ENCODE assay signal across 29 mouse cellular contexts in genomic region chr15:100236952-100237351, GRCm38 (mm10). TPM values are rescaled to one million over a fixed set of nuclear protein-coding genes. Genes with fewer than 3 reads are reported as not detected.
DNase-seq lines count a peak whose midpoint lies in the region; ATAC-seq and TF ChIP-seq lines count a peak whose summit lies in the region.
"Had no signal": no experiment of that assay in that cellular context is flagged by ENCODE, and none has a peak within 500 bp of the region (broad histone marks: within the 10 kb centered on the region; RNA-seq: fewer than 3 reads in every experiment).

No protein-coding gene starts in this region.

- 76% methylated on average over 6 of the region's 6 CpGs for WGBS in heart, embryonic 12.5 days
- WGBS in bone marrow, adult 2 months, result 37% methylated on average over 6 of the region's 6 CpGs

- H3K36me3 ChIP-seq in heart, embryonic 12.5 days, result peaks cover 82% of the 10 kb centered on the region
- peaks cover 96% of the 10 kb centered on the region for H3K36me3 ChIP-seq in megakaryocyte, embryonic 14.5 days (replicated peaks; ENCODE audit: low read length)

- peaks cover 24% of the 10 kb centered on the region for H3K4me1 ChIP-seq in heart, embryonic 12.5 days (replicated peaks)
- H3K4me1 ChIP-seq in bone marrow, adult 2 months (ENCODE audit: control insufficient read depth, insufficient read depth, low read length), result no peaks in the 10 kb centered on the region; the same call in 1 of the 2 replicates
- H3K4me1 ChIP-seq in megakaryocyte, embryonic 14.5 days, result peaks cover 70% of the 10 kb centered on the region
- H3K4me1 ChIP-seq: midbrain, embryonic 10.5 days had no signal

- no peak overlapping the region for H3K4me3 ChIP-seq in heart, embryonic 12.5 days
- H3K4me3 ChIP-seq in left cerebral cortex, adult 2 months, result no peak overlapping the region
- H3K4me3 ChIP-seq in bone marrow, adult 2 months (replicated peaks; ENCODE audit: control insufficient read depth, low read depth, low read length), result no peak overlapping the region
- peak overlapping the region; percentile 20 for H3K4me3 ChIP-seq in megakaryocyte, embryonic 14.5 days (replicated peaks)
- H3K4me3 ChIP-seq: midbrain, embryonic 10.5 days had no signal

- intact Hi-C loops in heart, postnatal 10 days (cut with DNase I), result no loop called here
- intact Hi-C loops in left cerebral cortex, adult 2 months (cut with DNase I), result loop anchor here (5.0 kb wide), 2 partner anchors 65 to 210 kb away; partner anchors contain the start of gene Mettl7a1

- no peak overlapping the region; the same call in 1 of the 2 replicates for H3K9ac ChIP-seq in heart, embryonic 12.5 days

- H3K27me3 ChIP-seq in heart, embryonic 12.5 days (replicated peaks), result no peaks in the 10 kb centered on the region
- H3K27me3 ChIP-seq in megakaryocyte, embryonic 14.5 days (replicated peaks), result no peaks in the 10 kb centered on the region

- no peaks in the 10 kb centered on the region for H3K9me3 ChIP-seq in heart, embryonic 12.5 days (replicated peaks)
- H3K9me3 ChIP-seq in megakaryocyte, embryonic 14.5 days, result no peaks in the 10 kb centered on the region
- H3K9me3 ChIP-seq: midbrain, embryonic 10.5 days had no signal

- no peak for TF ChIP-seq POLR2A in bone marrow, adult 2 months (IDR thresholded peaks at IDR 0.05; ENCODE audit: borderline replicate concordance, control insufficient read depth, low read depth, low read length)

- ATAC-seq in heart, embryonic 12.5 days (ENCODE audit: insufficient number of reproducible peaks, low FRiP score), result no peak
- ATAC-seq: CD4-positive, CD25-positive, alpha-beta regulatory T cell, adult 4 months; forebrain, embryonic 16.5 days; hindbrain, postnatal 0 days had no signal

- H3K27ac ChIP-seq in heart, embryonic 12.5 days (ENCODE audit: poor library complexity, severe bottlenecking), result peak overlapping the region; percentile 76; the same call in 1 of the 2 replicates
- peak overlapping the region; percentile 58; the same call in 1 of the 2 replicates for H3K27ac ChIP-seq in left cerebral cortex, adult 2 months
- H3K27ac ChIP-seq in bone marrow, adult 2 months (ENCODE audit: control insufficient read depth, insufficient read depth, low read depth, low read length, poor library complexity), result 0 out of 2 replicates have a peak overlapping the region, but pooled peaks have one; percentile 28
- H3K27ac ChIP-seq: hindbrain, postnatal 0 days; midbrain, embryonic 10.5 days had no signal

- DNase-seq in heart, postnatal 10 days, result no peak
- no peak for DNase-seq in left cerebral cortex, adult 2 months (ENCODE audit: extremely low spot score in 1 of 2, low spot score in 2 of 2)
- no peak for DNase-seq in left cerebral cortex, adult 18-20 months (ENCODE audit: low spot score in 2 of 2)
- DNase-seq in spleen, postnatal 36 days (ENCODE audit: low spot score in 2 of 2), result no peak
- no peak for DNase-seq in cerebellum, adult 9-10 months
- DNase-seq: cerebellum, adult 9-11 months; kidney, adult 11 months; kidney, postnatal 10 days; left cerebral cortex, postnatal 4 days; liver; lung, postnatal 14 days; retina, postnatal 1 day had no signal

- TF ChIP-seq CTCF in left cerebral cortex, adult 2 months (IDR thresholded peaks at IDR 0.05), result no peak
- no peak for TF ChIP-seq CTCF in bone marrow, adult 2 months (IDR thresholded peaks at IDR 0.05; ENCODE audit: control insufficient read depth, insufficient read depth, low read length)

- H3K4me2 ChIP-seq in heart, embryonic 12.5 days, result no peak overlapping the region

RNA-seq across cellular contexts. Expression of gene Atf1, which starts 9.3 kb away (rescaled TPM):
- polyA plus RNA-seq in heart, embryonic 12.5 days (2016; fragmentation: Nextera tagmentation; extraction: Ambion mirVana), result 35.8 and 38.1 TPM in 2 replicates
- total RNA-seq in heart, postnatal 10 days (2021), result 10 to 100 TPM; 45.8 to 52.5 TPM
- 10 to 100 TPM; 19.9 to 27.8 TPM for total RNA-seq in left cerebral cortex, adult 2 months (2021)
- 10 to 100 TPM; 20.8 to 25.4 TPM for total RNA-seq in left cerebral cortex, adult 18-20 months (2021)
- polyA plus RNA-seq in bone marrow, adult 2 months (2011; ENCODE audit: insufficient read depth, insufficient read length, low replicate concordance, missing spikeins), result 36.5 and 58.0 TPM in 2 replicates
- 20.0 and 20.6 TPM in 2 replicates for polyA plus RNA-seq in megakaryocyte, embryonic 14.5 days (2012; ENCODE audit: insufficient read depth, low replicate concordance)

RNA-seq across cellular contexts. Expression of gene Tmprss12, which starts 43.7 kb away (rescaled TPM):
- polyA plus RNA-seq in heart, embryonic 12.5 days (2016; fragmentation: Nextera tagmentation; extraction: Ambion mirVana), result not detected in 2 replicates
- total RNA-seq in heart, postnatal 10 days (2021), result not detected
- total RNA-seq in left cerebral cortex, adult 2 months (2021), result not detected
- total RNA-seq in left cerebral cortex, adult 18-20 months (2021), result not detected
- polyA plus RNA-seq in bone marrow, adult 2 months (2011; ENCODE audit: insufficient read depth, insufficient read length, low replicate concordance, missing spikeins), result not detected in 2 replicates
- not detected in 2 replicates for polyA plus RNA-seq in megakaryocyte, embryonic 14.5 days (2012; ENCODE audit: insufficient read depth, low replicate concordance)
- total RNA-seq: G1E; granulocyte monocyte progenitor cell, adult 5-6 weeks; hindbrain, postnatal 0 days; layer of hippocampus, adult 18-20 months; left cerebral cortex, postnatal 4 days; monocyte, adult 5-6 weeks had no signal
- polyA plus RNA-seq: CD4-positive, CD25-positive, alpha-beta regulatory T cell, adult 4 months; embryonic facial prominence, embryonic 14.5 days; forebrain, embryonic 16.5 days; G1E; hindbrain, postnatal 0 days; liver, embryonic 16.5 days; midbrain, embryonic 10.5 days; neural tube, embryonic 11.5 days; stomach, postnatal 0 days; thymus, postnatal 0 days; urinary bladder, adult 2 months had no signal
